Mouse (Mus musculus): ENCODE data around the gene B3gntl1.

The B3gntl1 gene

GRCm38 (mm10) chr11:121648166-121648565 lies 24.8 kb downstream of the B3gntl1 start:
- DNase-seq (ENCODE audit: low spot score in 2 of 2) = no peak

GRCm38 (mm10) chr11:121647321-121647720 lies 25.6 kb downstream of the B3gntl1 start:
- no peak for DNase-seq (ENCODE audit: low spot score in 2 of 2)

GRCm38 (mm10) chr11:121645394-121645793 lies 27.6 kb downstream of the B3gntl1 start:
- no peak for DNase-seq (ENCODE audit: low spot score in 2 of 2)

- DNase-seq (ENCODE audit: low spot score in 2 of 2) = no peak
Observed at GRCm38 (mm10) chr11:121641501-121642145, 31.3 kb downstream of the B3gntl1 start.

- DNase-seq (ENCODE audit: low spot score in 2 of 2) = no peak
Observed at GRCm38 (mm10) chr11:121636646-121637045, 36.3 kb downstream of the B3gntl1 start.

- no peak for DNase-seq (ENCODE audit: low spot score in 2 of 2)
Observed at GRCm38 (mm10) chr11:121631410-121631809, 41.5 kb downstream of the B3gntl1 start.

GRCm38 (mm10) chr11:121630406-121630805 lies 42.5 kb downstream of the B3gntl1 start:
- DNase-seq (ENCODE audit: low spot score in 2 of 2) = no peak

GRCm38 (mm10) chr11:121629529-121629928 lies 43.4 kb downstream of the B3gntl1 start:
- no peak for DNase-seq (ENCODE audit: low spot score in 2 of 2)

- DNase-seq (ENCODE audit: low spot score in 2 of 2) = no peak
Observed at GRCm38 (mm10) chr11:121627521-121627920, 45.4 kb downstream of the B3gntl1 start.

GRCm38 (mm10) chr11:121625007-121625406 lies 47.9 kb downstream of the B3gntl1 start:
- no peak for DNase-seq (ENCODE audit: low spot score in 2 of 2)

- DNase-seq (ENCODE audit: low spot score in 2 of 2) = no peak
Observed at GRCm38 (mm10) chr11:121617371-121617770, 55.6 kb downstream of the B3gntl1 start.

- no peak for DNase-seq (ENCODE audit: low spot score in 2 of 2)
Observed at GRCm38 (mm10) chr11:121616501-121616900, 56.5 kb downstream of the B3gntl1 start.

GRCm38 (mm10) chr11:121615961-121616485 lies 56.9 kb downstream of the B3gntl1 start:
- no peak for DNase-seq (ENCODE audit: low spot score in 2 of 2)

- no peak for DNase-seq (ENCODE audit: low spot score in 2 of 2)
Observed at GRCm38 (mm10) chr11:121610976-121611375, 62.0 kb downstream of the B3gntl1 start.

- DNase-seq (ENCODE audit: low spot score in 2 of 2) = no peak
Observed at GRCm38 (mm10) chr11:121605604-121606003, 67.3 kb downstream of the B3gntl1 start.

GRCm38 (mm10) chr11:121601422-121601821 lies 71.5 kb downstream of the B3gntl1 start:
- no peak for DNase-seq (ENCODE audit: low spot score in 2 of 2)

- DNase-seq (ENCODE audit: low spot score in 2 of 2) = no peak
Observed at GRCm38 (mm10) chr11:121597254-121597653, 75.7 kb downstream of the B3gntl1 start.

GRCm38 (mm10) chr11:121581856-121582255 lies 91.1 kb downstream of the B3gntl1 start:
- DNase-seq (ENCODE audit: low spot score in 2 of 2) = no peak

All from urinary bladder, adult 18-20 months (tissue).